Mouse (Mus musculus) embryonic facial prominence, embryonic 10.5 days (tissue): Measurements from ENCODE around the gene Cops8. TPM values are rescaled to one million over a fixed set of nuclear protein-coding genes. Genes with fewer than 3 reads are reported as not detected.

Experiments
- DNase-seq: peaks from one replicate; pipeline ENCODE4 v3.0.0-alpha.2; 2017; ENCODE audit warnings: low spot score
- H3K27ac ChIP-seq: fragments of 300-500 bp; sonication (generic); replicated peaks from 2 replicates; pipeline ENCODE4 v1.5.1; 2016; ENCODE audit warnings: mild to moderate bottlenecking
- H3K27me3 ChIP-seq: fragments of 300-500 bp; sonication (generic); replicated peaks from 2 replicates; pipeline ENCODE4 v1.6.1; 2016; ENCODE audit warnings: low read depth, mild to moderate bottlenecking; ENCODE audit not compliant: poor library complexity, severe bottlenecking
- H3K36me3 ChIP-seq: fragments of 300-500 bp; sonication (generic); replicated peaks from 2 replicates; pipeline ENCODE4 v1.6.1; 2016; ENCODE audit warnings: mild to moderate bottlenecking, moderate library complexity
- H3K4me1 ChIP-seq: fragments of 300-500 bp; sonication (generic); 2 replicates; pipeline ENCODE4 v1.6.1; 2016
- H3K4me3 ChIP-seq: fragments of 300-500 bp; sonication (generic); 2 replicates; pipeline ENCODE4 v1.5.1; 2016; ENCODE audit warnings: mild to moderate bottlenecking, moderate library complexity
- H3K9me3 ChIP-seq: fragments of 300-500 bp; sonication (generic); 2 replicates; pipeline ENCODE4 v1.6.1; 2016; ENCODE audit warnings: mild to moderate bottlenecking
- WGBS: fragments of 180-500 bp; shearing (Covaris S2); methylation state at CpG from one replicate; pipeline ENCODE4 v1.1.7; 2016; 5-methylcytosine and 5-hydroxymethylcytosine counted together
- polyA plus RNA-seq: library from polyadenylated mRNA; unstranded; fragments of >200 nt; fragmentation: Nextera tagmentation; extraction: Ambion mirVana; gene quantifications from 2 replicates; pipeline ENCODE4 v1.2.1, GENCODE M21; 2016

The Cops8 gene
- 193 and 200 TPM in 2 replicates for polyA plus RNA-seq

DNA sequence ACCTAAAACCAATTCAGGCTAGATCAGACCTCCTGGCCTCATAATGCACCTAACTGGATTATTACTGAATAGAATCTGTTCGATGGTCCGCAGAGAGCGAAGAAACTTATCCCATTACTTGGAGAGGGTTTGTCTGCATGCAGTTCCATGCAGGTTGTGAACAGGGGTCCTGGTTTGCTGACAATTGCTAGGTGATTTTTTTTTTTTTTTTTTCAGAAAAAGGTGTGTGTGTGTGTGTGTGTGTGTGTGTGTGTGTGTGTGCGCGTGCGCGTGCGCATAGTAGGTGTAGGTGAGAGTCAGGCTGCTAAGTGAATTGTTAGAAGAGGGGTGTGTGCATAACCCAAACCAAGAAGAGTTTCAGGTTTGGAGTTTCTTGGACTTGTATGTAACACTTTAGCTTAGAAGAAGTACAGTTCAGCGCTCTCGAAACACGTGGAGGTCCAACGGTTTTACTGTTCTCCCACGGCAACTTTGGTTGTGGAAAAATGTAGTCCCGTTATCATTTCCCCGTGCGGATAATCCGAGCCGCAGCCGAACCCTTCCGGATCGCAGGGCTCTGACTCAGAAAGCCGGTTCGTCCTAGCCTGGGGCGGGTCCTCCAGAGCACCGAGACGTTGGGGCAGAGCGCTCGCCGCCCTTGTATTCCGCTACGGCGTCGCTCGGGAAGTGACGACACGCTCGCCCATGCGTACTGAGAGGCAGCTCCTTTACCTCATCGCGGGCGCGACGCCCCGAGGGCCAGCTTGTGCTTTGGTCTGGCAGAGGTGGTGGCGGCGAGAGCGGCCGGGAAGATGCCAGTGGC is at the start of gene Cops8:
Gene Cops8, plus strand, starts transcription at position 223 of the 802 bp plus-strand sequence.
- peak within 1 kb of the TSS; percentile 75 for H3K4me3 ChIP-seq
- DNase-seq: peak; percentile 97
- no peaks in the 10 kb centered on the region for H3K9me3 ChIP-seq
- H3K36me3 ChIP-seq: peaks cover 27% of the 10 kb centered on the region
- no peaks in the 10 kb centered on the region for H3K27me3 ChIP-seq
- H3K4me1 ChIP-seq: peaks cover 13% of the 10 kb centered on the region
- 4% methylated on average over 48 of the region's 48 CpGs for WGBS
- peak within 1 kb of the TSS; percentile 91 for H3K27ac ChIP-seq

DNA sequence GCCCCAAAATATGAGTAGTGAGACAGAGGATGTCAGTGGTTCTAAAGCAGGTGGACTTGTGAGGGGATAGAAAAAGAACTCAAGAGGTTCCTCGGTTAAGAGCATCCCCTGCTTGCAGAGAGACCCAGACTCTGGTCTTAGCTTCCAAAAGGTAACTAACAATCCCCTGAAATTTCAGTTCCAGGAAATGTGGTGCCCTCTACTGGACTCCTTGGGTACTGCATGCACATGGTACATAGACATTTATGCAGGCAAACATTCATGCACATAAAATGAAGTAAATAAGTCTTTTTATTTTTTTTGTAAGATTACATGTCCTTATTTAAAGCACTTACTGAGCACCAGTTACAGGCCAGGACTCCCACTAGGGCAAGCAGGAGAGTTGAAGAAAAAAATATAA is 45.6 kb upstream of the Cops8 start:
- Histone ChIP-seq H3K4me3 (no peak overlapping the region), H3K9me3 (no peaks in the 10 kb centered on the region), H3K27me3 (no peaks in the 10 kb centered on the region), H3K4me1 (peaks cover 26% of the 10 kb centered on the region), H3K27ac (no peak overlapping the region), H3K36me3 (no peaks in the 10 kb centered on the region)
- peak; percentile 25 for DNase-seq
- 77% methylated on average over 1 of the region's 1 CpGs for WGBS

DNA sequence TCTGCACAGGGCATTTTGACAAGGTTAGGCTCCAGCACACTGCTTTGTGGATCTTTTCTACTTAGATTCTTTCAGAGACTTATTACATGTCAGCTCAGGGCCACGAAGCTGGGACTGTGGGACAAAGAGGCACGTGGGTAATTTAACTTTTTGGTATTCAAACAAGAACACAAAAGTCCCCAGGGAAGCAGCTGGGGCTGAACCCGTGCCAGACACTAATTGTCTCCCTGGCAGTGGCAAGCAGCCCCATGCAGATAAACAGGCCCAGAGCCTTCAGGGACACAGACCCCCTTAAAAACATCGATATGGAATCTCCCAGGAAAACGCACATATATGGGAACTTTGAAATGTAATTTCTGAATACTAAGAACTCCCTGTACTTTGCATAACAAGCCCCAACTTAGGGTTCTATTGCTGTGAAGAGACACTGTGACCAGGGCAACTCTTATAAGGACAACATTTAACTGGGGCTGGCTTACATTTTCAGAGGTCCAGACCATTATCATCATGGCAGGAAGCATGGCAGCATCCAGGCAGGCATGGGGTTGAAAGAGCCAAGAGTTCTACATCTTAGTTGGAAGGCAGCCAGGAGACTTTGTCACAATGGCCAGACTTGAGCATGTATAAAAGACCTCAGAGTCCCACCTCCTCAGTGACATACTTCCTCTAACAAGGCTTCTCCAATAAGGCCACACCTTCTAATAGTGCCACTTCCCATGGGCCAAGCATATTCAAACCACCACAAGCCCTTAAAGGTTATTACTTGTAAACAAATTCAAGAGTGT is 41.6 kb upstream of the Cops8 start:
- H3K9me3 ChIP-seq: no peaks in the 10 kb centered on the region
- peaks cover 3% of the 10 kb centered on the region for H3K4me1 ChIP-seq
- no peak overlapping the region for H3K4me3 ChIP-seq
- no peaks in the 10 kb centered on the region for H3K36me3 ChIP-seq
- H3K27me3 ChIP-seq: no peaks in the 10 kb centered on the region; the same call in 1 of the 2 replicates
- 67% methylated on average over 5 of the region's 5 CpGs for WGBS
- no peak for DNase-seq
- 0 out of 2 replicates have a peak overlapping the region, but pooled peaks have one; percentile 30 for H3K27ac ChIP-seq

- H3K27ac ChIP-seq: no peak overlapping the region
- H3K4me1 ChIP-seq: peaks cover 16% of the 10 kb centered on the region
- WGBS: 81% methylated on average over 3 of the region's 3 CpGs
- DNase-seq: no peak
- H3K9me3 ChIP-seq: no peaks in the 10 kb centered on the region
- H3K27me3 ChIP-seq: no peaks in the 10 kb centered on the region; the same call in 1 of the 2 replicates
- no peak overlapping the region for H3K4me3 ChIP-seq
- H3K36me3 ChIP-seq: no peaks in the 10 kb centered on the region
These were observed 38.8 kb upstream of the Cops8 start for GRCm38 (mm10) chr1:90563945-90564344.

- H3K4me3 ChIP-seq: no peak overlapping the region
- DNase-seq: no peak
- peaks cover 16% of the 10 kb centered on the region for H3K4me1 ChIP-seq
- H3K27ac ChIP-seq: peak overlapping the region; percentile 57
- no peaks in the 10 kb centered on the region for H3K36me3 ChIP-seq
- H3K27me3 ChIP-seq: no peaks in the 10 kb centered on the region; the same call in 1 of the 2 replicates
- 77% methylated on average over 15 of the region's 15 CpGs for WGBS
- no peaks in the 10 kb centered on the region for H3K9me3 ChIP-seq
These were observed 35.9 kb upstream of the Cops8 start for GRCm38 (mm10) chr1:90566664-90567440.

GRCm38 (mm10) chr1:90573831-90574230 is 28.9 kb upstream of the Cops8 start:
- Histone ChIP-seq H3K4me3 (no peak overlapping the region), H3K4me1 (peaks cover 10% of the 10 kb centered on the region; the same call in 1 of the 2 replicates), H3K27me3 (peaks cover 12% of the 10 kb centered on the region), H3K27ac (no peak overlapping the region), H3K36me3 (no peaks in the 10 kb centered on the region), H3K9me3 (no peaks in the 10 kb centered on the region)
- WGBS: 87% methylated on average over 6 of the region's 6 CpGs
- no peak for DNase-seq

DNA sequence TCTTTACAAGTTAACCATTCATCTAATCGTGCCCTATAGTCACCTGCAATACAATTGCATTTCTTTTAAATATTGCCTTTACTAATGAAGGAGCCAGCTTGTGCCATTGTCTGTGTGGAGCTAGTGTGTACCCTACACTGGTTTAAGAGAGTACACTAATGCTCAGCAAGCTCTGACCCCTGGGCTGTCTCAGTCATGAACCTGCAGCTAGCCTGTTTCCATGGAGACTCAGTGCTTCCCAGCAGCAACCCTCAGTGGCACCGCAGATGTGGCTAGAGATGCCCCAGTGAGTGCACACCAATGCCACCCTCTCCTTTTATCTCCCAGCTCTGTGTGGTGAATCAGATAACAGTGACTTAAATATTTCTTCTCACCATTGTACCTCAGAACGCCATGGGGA is 27.9 kb upstream of the Cops8 start:
- H3K4me3 ChIP-seq: no peak overlapping the region
- no peaks in the 10 kb centered on the region for H3K9me3 ChIP-seq
- 60% methylated on average over 3 of the region's 3 CpGs for WGBS
- no peak for DNase-seq
- peaks cover 12% of the 10 kb centered on the region for H3K27me3 ChIP-seq
- H3K27ac ChIP-seq: no peak overlapping the region
- H3K36me3 ChIP-seq: no peaks in the 10 kb centered on the region
- H3K4me1 ChIP-seq: peaks cover 13% of the 10 kb centered on the region

- H3K27ac ChIP-seq: no peak overlapping the region
- H3K9me3 ChIP-seq: no peaks in the 10 kb centered on the region
- no peak for DNase-seq
- H3K4me3 ChIP-seq: no peak overlapping the region
- H3K36me3 ChIP-seq: no peaks in the 10 kb centered on the region
- 71% methylated on average over 5 of the region's 5 CpGs for WGBS
- peaks cover 30% of the 10 kb centered on the region for H3K4me1 ChIP-seq
- H3K27me3 ChIP-seq: peaks cover 12% of the 10 kb centered on the region
These were observed 25.4 kb upstream of the Cops8 start for GRCm38 (mm10) chr1:90577417-90577816.

DNA sequence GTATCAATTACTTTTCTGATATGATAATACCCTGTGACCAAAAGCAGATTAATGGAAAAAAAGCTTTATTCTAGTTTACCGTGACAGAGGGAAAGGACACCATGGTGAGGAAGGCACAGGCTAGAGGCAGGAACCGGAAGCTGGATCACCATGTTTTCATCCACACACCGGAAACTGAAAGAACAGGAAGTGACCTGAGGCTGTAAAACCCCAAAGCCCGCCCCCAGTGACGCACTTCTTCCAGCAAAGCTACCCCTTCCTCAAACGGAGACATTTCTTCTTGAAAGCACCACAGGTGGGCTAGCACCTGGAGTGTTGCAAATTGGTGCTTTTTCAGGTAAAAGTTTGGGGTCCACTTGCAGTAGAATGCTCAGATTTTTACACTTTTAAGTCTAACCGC is 20.1 kb upstream of the Cops8 start:
- no peak overlapping the region for H3K27ac ChIP-seq
- peaks cover 12% of the 10 kb centered on the region; the same call in 1 of the 2 replicates for H3K27me3 ChIP-seq
- H3K4me3 ChIP-seq: no peak overlapping the region
- 72% methylated on average over 7 of the region's 7 CpGs for WGBS
- no peak for DNase-seq
- no peaks in the 10 kb centered on the region for H3K36me3 ChIP-seq
- peaks cover 40% of the 10 kb centered on the region for H3K4me1 ChIP-seq
- no peaks in the 10 kb centered on the region for H3K9me3 ChIP-seq

GRCm38 (mm10) chr1:90588021-90588734 is 14.6 kb upstream of the Cops8 start:
- Histone ChIP-seq H3K36me3 (no peaks in the 10 kb centered on the region), H3K9me3 (no peaks in the 10 kb centered on the region), H3K4me1 (peaks cover 23% of the 10 kb centered on the region), H3K27me3 (peaks cover 23% of the 10 kb centered on the region), H3K4me3 (no peak overlapping the region), H3K27ac (peak overlapping the region; percentile 80)
- peak; percentile 80 for DNase-seq
- WGBS: 61% methylated on average over 9 of the region's 9 CpGs

DNA sequence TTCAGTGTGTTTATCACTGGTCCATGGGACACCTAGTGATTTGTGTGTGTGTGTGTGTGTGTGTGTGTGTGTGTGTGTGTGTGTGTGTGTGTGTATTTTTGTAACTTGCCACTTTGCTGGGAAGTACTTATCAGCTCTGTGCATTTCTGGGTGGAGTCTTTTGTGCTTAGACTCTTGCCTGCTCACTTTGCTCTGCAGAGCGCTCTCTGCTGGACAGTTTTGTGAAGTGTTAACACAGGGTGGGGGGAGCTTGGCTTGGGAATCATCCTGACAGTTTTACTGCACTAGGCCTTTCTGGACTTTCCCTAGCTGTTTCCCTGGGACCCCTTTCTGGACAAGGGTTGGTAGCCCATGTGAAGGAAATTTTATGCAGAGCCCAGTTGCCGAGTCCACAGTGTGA is 12.0 kb upstream of the Cops8 start:
- Histone ChIP-seq H3K27ac (0 out of 2 replicates have a peak overlapping the region, but pooled peaks have one; percentile 8), H3K4me1 (peaks cover 16% of the 10 kb centered on the region), H3K36me3 (no peaks in the 10 kb centered on the region), H3K4me3 (no peak overlapping the region), H3K27me3 (peaks cover 32% of the 10 kb centered on the region), H3K9me3 (no peaks in the 10 kb centered on the region)
- peak; percentile 74 for DNase-seq
- 35% methylated on average over 2 of the region's 2 CpGs for WGBS
